Mouse (Mus musculus): Measurements from ENCODE around the gene Ap4m1. TPM values are rescaled to one million over a fixed set of nuclear protein-coding genes. Genes with fewer than 3 reads are reported as not detected.
A peak's percentile ranks its signal among the peaks of the same experiment; 100 is the strongest.

Gene Ap4m1
- 22.8 and 26.2 TPM in 2 replicates for polyA plus RNA-seq (2015; fragmentation: Nextera tagmentation; extraction: Ambion mirVana)

DNA sequence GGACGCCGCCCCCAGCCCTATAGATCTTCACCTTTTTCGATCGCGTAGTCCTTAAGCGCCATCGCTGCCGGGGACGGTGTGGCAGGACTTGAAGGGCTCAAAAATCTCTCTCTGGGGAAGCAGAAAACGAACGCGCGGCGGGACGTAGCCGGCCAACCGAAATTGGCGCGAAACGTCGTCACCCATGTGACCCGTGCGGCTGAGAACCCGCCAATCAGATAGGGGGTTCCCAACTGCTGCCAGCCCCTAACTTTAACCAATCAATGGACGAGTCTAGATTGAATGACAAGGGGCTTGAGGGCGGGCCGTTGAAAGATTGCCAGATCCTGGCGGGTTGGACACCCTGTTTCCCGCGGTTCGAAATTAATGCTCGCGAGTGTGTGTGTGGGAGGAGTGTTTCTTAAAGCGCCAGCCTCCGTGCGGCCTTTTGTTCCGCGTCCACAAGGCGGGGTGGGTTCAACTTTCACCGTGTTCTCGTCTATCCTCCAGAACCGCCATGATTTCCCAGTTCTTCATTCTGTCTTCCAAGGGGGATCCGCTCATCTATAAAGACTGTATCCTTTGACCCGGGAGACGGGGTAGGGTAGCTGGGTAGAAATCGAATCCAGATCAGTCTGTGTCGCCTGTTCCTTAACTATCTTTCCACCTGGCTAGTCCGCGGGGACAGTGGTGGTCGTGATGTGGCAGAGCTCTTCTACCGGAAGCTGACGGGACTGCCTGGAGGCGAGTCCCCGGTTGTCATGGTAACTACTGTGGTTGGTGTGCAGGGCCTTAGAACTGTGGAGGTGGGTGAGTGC, at the start of gene Ap4m1, which contains the start of gene Mcm7:
TSS of gene Ap4m1 (plus strand) at position 308 of the 797 bp plus-strand sequence.
TSS of gene Mcm7 (minus strand) at position 728 of the 797 bp plus-strand sequence.
- Histone ChIP-seq H3K4me3 (peak within 1 kb of the TSS; percentile 82), H3K4me2 (peak within 1 kb of the TSS; percentile 80), H3K4me1 (peaks cover 23% of the 10 kb centered on the region), H3K27me3 (no peaks in the 10 kb centered on the region), H3K36me3 (peaks cover 59% of the 10 kb centered on the region), H3K9me3 (no peaks in the 10 kb centered on the region), H3K9ac (peak within 1 kb of the TSS; percentile 88), H3K27ac (peak within 1 kb of the TSS; percentile 97)
- peak; percentile 94 for ATAC-seq (ENCODE audit: borderline replicate concordance, extremely low read depth, low FRiP score, low TSS enrichment)
- under 1% methylated on average over 54 of the region's 54 CpGs for WGBS

DNA sequence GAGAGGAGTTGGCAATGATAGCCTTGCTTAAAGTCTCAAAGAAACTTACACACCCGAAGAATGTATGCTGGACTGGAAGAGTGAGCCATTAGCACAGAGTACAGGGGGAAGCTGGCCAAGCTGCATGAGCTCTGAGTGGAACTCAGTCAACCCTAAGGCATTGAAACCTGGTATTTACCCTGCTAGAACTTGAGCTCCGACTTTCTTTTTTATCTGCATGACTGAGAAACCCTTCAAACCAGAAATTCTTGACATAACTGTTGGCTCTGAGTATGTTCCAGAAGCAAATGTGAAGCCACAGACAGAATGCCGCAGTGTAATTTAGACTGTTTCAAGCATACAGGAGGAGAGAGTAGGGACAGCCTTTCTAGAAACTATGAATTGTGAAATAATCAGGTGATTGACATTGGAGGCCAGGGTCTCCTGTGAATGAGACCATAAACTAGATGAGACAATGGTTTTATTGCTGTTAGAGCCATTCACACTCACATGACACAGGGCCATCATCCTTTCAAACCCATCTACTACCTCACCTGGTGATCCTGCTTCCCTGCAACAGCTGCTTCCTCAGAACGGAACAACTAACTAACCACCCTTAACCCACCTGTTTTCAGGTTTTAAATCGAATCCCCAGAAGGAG, 39.3 kb upstream of the Ap4m1 start:
- peaks cover 69% of the 10 kb centered on the region for H3K36me3 ChIP-seq
- no peaks in the 10 kb centered on the region for H3K4me1 ChIP-seq
- no peak overlapping the region for H3K4me2 ChIP-seq
- H3K9me3 ChIP-seq, result no peaks in the 10 kb centered on the region
- no peak overlapping the region for H3K4me3 ChIP-seq
- no peak overlapping the region for H3K27ac ChIP-seq
- no peaks in the 10 kb centered on the region for H3K27me3 ChIP-seq
- no peak overlapping the region for H3K9ac ChIP-seq
- 83% methylated on average over 5 of the region's 5 CpGs for WGBS
- ATAC-seq (ENCODE audit: borderline replicate concordance, extremely low read depth, low FRiP score, low TSS enrichment), result no peak

DNA sequence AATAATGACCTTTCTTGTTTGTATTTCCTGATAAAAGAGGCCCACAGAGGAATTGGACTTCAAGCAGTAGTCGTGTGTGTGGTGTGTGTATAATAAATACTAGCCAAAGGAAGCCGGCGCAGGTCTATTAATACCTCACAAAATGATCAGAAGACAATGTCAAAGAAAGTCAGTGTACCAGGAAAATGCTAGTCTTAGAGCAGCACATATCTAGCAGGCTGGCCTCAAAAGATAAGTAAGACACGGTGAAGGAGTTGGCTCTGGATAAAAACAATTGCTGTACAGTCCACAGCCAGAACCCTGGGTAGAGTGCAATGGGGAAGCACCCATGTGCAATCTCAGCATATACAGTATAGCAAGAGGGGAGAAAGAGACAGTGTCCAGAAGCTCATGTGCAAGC, 34.5 kb upstream of the Ap4m1 start:
- H3K4me1 ChIP-seq, result no peaks in the 10 kb centered on the region
- no peaks in the 10 kb centered on the region for H3K27me3 ChIP-seq
- 39% methylated on average over 4 of the region's 4 CpGs for WGBS
- ATAC-seq (ENCODE audit: borderline replicate concordance, extremely low read depth, low FRiP score, low TSS enrichment), result no peak
- no peak overlapping the region for H3K4me2 ChIP-seq
- no peak overlapping the region for H3K27ac ChIP-seq
- H3K36me3 ChIP-seq, result peaks cover 30% of the 10 kb centered on the region
- H3K9me3 ChIP-seq, result no peaks in the 10 kb centered on the region
- H3K4me3 ChIP-seq, result no peak overlapping the region
- no peak overlapping the region for H3K9ac ChIP-seq

DNA sequence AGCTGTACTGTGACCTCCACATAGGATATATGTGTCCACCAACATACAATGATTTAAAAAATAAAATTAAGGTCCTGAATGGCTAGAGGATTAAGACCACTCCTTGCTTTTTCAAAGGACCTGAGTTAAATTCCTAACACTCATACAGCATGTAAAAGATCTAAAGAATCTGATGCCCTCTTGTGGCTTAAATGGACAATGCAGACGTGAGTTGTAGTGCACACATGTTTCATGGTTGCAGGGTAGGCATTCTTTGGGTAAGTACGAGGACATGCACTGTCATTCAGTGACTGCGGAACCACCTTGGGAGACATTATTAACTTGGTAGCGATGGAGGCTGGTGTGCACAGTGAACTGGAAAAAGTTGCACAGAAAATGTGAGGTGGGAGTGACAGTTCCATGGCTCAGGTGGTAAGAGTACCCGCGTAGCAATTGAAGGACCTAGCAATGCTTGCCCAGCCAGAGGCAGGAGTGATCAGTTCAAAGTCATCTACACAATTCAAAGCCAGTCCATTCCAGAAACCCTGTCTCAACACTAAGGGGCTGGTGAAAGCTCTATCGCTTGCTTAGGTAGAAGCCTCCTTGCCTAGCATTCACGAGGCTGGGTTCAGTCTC, 33.8 kb upstream of the Ap4m1 start:
- WGBS, result 51% methylated on average over 8 of the region's 8 CpGs
- Histone ChIP-seq H3K4me1 (no peaks in the 10 kb centered on the region), H3K9ac (no peak overlapping the region), H3K36me3 (peaks cover 23% of the 10 kb centered on the region), H3K4me2 (no peak overlapping the region), H3K27me3 (no peaks in the 10 kb centered on the region), H3K9me3 (no peaks in the 10 kb centered on the region), H3K27ac (no peak overlapping the region), H3K4me3 (no peak overlapping the region)
- ATAC-seq (ENCODE audit: borderline replicate concordance, extremely low read depth, low FRiP score, low TSS enrichment), result no peak

DNA sequence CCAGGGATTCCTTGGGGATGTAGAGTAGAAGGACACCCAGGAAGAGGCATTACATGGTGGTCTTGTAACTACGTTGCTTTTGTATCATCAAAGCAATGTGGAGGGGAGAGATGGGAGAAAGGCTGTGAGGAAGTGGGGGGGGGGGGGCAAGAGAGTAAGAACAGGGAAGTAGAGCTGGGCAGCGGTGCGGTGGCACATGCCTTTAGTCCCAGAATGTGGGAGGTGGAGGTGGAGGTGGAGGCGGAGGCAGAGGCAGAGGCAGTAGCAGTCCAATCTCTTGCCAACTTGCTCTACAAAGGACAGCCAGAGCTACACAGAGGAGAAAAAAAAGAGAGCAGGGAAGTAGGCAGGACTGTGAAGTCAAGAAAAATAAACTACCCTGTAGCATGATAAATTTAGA, 33.2 kb upstream of the Ap4m1 start:
- no peak overlapping the region for H3K27ac ChIP-seq
- H3K4me2 ChIP-seq, result no peak overlapping the region
- H3K9me3 ChIP-seq, result no peaks in the 10 kb centered on the region
- ATAC-seq (ENCODE audit: borderline replicate concordance, extremely low read depth, low FRiP score, low TSS enrichment), result no peak
- WGBS, result 73% methylated on average over 4 of the region's 4 CpGs
- H3K36me3 ChIP-seq, result peaks cover 21% of the 10 kb centered on the region
- no peak overlapping the region for H3K4me3 ChIP-seq
- no peaks in the 10 kb centered on the region for H3K27me3 ChIP-seq
- no peaks in the 10 kb centered on the region for H3K4me1 ChIP-seq
- no peak overlapping the region for H3K9ac ChIP-seq

DNA sequence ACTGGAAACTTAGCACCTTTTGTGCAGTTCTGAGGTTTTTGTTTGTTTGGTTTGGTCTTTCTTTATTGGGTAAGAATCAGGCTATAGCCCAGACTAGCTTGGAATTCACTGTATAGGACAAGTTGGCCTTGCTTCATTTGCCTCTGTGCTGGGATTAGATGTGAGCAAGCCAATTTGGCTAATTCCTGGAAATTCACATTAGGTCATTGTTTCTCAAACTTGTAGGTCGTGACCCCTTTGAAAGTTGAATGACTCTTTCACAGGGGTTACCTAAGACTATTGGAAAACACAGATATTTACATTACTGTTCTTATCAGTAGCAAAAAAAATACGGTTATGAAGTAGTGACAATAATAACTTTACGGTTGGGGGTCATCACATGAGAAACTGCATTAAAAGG, 17.4 kb upstream of the Ap4m1 start:
- WGBS, result 59% methylated on average over 3 of the region's 3 CpGs
- H3K4me1 ChIP-seq, result peaks cover 10% of the 10 kb centered on the region
- H3K9ac ChIP-seq, result peak overlapping the region; percentile 82
- ATAC-seq (ENCODE audit: borderline replicate concordance, extremely low read depth, low FRiP score, low TSS enrichment), result no peak
- no peaks in the 10 kb centered on the region for H3K9me3 ChIP-seq
- H3K36me3 ChIP-seq, result peaks cover 28% of the 10 kb centered on the region
- peak overlapping the region; percentile 66 for H3K4me3 ChIP-seq
- no peaks in the 10 kb centered on the region for H3K27me3 ChIP-seq
- no peak overlapping the region for H3K27ac ChIP-seq
- peak overlapping the region; percentile 66 for H3K4me2 ChIP-seq

DNA sequence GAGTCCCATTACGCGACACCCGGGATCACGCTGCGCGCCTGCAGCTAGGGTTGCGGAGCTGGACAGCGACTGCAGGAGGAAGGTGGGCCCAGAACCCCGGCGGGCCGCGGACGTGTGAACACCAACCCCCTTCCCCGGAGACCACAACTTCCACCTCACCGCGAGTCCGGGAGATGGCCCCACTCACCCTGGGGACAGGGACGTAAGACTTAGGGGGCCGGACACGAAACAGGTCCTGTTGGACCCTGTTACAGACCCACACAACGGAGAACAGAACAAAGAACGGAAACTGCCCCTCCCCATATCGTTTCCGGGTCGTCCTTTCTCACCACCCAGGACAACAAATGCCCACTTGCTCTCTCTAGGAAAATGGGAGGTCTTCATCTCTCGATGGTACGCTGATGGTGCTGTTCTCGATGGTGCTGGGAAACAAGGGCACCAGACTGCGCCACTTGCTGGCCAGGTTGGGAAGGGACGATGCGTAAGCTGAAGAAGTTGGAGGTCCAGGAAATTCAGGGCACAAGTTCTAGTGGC, 16.3 kb upstream of the Ap4m1 start, which contains the start of gene Zfp113:
TSS of gene Zfp113 (minus strand) at position 302 of the 534 bp plus-strand sequence.
- H3K4me3 ChIP-seq, result peak within 1 kb of the TSS; percentile 66
- no peaks in the 10 kb centered on the region for H3K9me3 ChIP-seq
- WGBS, result under 1% methylated on average over 31 of the region's 31 CpGs
- peak within 1 kb of the TSS; percentile 87 for H3K27ac ChIP-seq
- ATAC-seq (ENCODE audit: borderline replicate concordance, extremely low read depth, low FRiP score, low TSS enrichment), result peak; percentile 94
- peaks cover 13% of the 10 kb centered on the region for H3K4me1 ChIP-seq
- no peaks in the 10 kb centered on the region for H3K27me3 ChIP-seq
- H3K4me2 ChIP-seq, result peak within 1 kb of the TSS; percentile 66
- peak within 1 kb of the TSS; percentile 82 for H3K9ac ChIP-seq
- H3K36me3 ChIP-seq, result peaks cover 23% of the 10 kb centered on the region

DNA sequence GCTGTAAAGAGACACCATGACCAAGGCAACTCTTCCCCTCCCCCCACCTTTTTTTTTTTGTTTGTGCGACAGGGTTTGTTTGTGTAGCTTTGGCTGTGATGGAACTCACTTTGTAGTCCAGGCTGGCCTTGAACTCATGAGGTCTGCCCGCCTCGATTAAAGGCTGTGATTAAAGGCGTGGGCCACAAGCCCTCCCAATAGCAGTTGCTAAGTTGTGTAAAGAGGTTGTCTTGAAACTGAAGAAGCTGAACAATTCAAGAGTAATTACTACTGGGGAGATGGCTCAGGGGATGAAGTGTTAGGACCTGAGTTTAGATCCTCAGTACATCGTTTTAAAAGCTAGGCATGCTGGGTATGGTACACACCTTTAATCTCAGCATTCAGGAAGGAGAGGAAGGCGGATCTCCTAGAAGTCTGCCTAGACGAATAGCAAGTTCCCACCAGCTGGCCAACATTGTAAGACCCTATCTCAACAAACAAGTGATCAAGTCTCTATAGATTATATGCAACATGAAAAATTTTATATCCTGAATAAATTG, 11.5 kb upstream of the Ap4m1 start:
- no peaks in the 10 kb centered on the region for H3K9me3 ChIP-seq
- H3K27me3 ChIP-seq, result no peaks in the 10 kb centered on the region
- ATAC-seq (ENCODE audit: borderline replicate concordance, extremely low read depth, low FRiP score, low TSS enrichment), result no peak
- peaks cover 27% of the 10 kb centered on the region for H3K36me3 ChIP-seq
- peak overlapping the region; percentile 32 for H3K27ac ChIP-seq
- peak overlapping the region; percentile 88; the same call in 1 of the 2 replicates for H3K9ac ChIP-seq
- H3K4me3 ChIP-seq, result peak overlapping the region; percentile 67
- peak overlapping the region; percentile 72 for H3K4me2 ChIP-seq
- WGBS, result 54% methylated on average over 7 of the region's 7 CpGs
- peaks cover 15% of the 10 kb centered on the region for H3K4me1 ChIP-seq

DNA sequence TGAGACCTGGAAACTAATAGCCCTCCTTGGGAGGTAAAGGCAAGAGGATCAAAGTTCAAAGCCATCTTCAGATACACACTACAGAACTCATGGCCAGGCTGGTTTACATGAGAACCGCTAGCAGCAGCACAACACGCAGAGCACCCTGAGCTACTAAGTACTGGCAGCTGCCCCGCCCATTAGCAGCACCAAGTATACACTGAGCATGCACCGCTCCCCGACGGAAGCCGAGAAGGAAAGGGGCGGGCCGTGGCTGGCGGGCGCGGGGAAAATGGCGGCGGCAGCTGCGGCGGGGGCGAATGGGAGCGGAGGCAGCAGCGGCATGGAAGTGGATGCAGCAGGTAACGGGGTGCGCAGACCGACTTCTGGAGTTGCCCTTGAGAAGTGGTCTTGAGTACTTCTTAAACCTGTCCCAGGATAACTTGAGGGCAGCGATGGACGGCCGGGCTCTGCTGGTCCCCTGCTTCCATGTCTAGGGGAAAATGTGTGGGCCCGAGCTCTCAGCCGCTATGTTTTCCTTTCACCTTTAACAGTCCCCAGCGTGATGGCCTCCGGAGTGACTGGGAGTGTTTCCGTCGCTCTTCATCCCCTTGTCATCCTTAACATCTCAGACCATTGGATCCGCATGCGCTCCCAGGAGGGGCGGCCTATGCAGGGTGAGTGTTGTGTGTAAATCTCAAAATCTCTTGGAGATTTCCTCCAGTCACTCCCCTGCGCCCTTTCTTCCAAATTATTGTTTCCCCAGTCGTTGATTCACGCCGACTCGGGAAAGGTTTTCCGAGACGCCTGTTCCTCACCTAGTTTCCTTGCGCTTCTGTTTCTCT, 10.7 kb upstream of the Ap4m1 start, which contains the start of gene Cops6:
TSS of gene Cops6 (plus strand) at position 230 of the 824 bp plus-strand sequence.
- peaks cover 15% of the 10 kb centered on the region for H3K4me1 ChIP-seq
- H3K9me3 ChIP-seq, result no peaks in the 10 kb centered on the region
- peak; percentile 96 for ATAC-seq (ENCODE audit: borderline replicate concordance, extremely low read depth, low FRiP score, low TSS enrichment)
- peak within 1 kb of the TSS; percentile 72 for H3K4me2 ChIP-seq
- H3K27me3 ChIP-seq, result no peaks in the 10 kb centered on the region
- peaks cover 35% of the 10 kb centered on the region for H3K36me3 ChIP-seq
- H3K27ac ChIP-seq, result peak within 1 kb of the TSS; percentile 71
- peak within 1 kb of the TSS; percentile 67 for H3K4me3 ChIP-seq
- under 1% methylated on average over 42 of the region's 42 CpGs for WGBS
- H3K9ac ChIP-seq, result peak within 1 kb of the TSS; percentile 88

DNA sequence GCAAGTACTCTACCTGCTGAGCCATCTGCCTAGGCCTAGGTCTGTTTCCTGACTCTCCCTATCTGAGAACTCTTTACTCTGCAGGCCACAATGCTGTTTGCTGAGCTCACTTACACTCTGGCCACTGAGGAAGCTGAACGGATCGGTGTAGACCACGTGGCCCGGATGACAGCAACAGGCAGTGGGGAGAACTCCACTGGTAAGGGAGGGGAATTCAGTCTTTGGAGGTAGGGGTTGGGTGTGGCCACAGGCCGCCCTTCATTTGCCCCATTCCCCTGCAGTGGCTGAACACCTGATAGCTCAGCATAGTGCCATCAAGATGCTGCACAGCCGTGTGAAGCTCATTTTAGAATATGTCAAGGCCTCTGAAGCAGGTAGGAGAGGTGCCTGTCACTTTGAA, 8.8 kb upstream of the Ap4m1 start:
- peaks cover 15% of the 10 kb centered on the region for H3K4me1 ChIP-seq
- no peak for ATAC-seq (ENCODE audit: borderline replicate concordance, extremely low read depth, low FRiP score, low TSS enrichment)
- WGBS, result 57% methylated on average over 6 of the region's 6 CpGs
- H3K4me3 ChIP-seq, result no peak overlapping the region
- H3K9me3 ChIP-seq, result no peaks in the 10 kb centered on the region
- no peak overlapping the region for H3K9ac ChIP-seq
- no peaks in the 10 kb centered on the region for H3K27me3 ChIP-seq
- H3K4me2 ChIP-seq, result no peak overlapping the region
- H3K27ac ChIP-seq, result no peak overlapping the region
- peaks cover 55% of the 10 kb centered on the region for H3K36me3 ChIP-seq

DNA sequence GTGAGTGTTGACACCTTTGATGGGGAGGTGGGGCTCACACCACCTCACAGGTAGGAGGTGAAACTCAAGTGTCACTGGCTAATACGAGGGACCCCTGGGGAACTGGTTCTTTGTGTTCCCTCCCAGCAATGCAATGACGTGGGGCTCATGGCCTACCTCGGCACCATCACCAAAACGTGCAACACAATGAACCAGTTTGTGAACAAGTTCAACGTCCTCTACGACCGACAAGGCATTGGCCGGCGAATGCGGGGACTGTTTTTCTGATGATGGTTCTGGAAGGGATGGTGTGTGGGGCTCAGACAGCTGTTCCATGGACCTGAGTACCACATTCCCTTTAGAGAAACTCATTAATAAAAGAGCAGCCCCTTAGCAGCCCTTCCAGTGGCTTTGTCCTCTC, 8.2 kb upstream of the Ap4m1 start:
- no peak overlapping the region for H3K9ac ChIP-seq
- H3K4me1 ChIP-seq, result peaks cover 15% of the 10 kb centered on the region
- 59% methylated on average over 10 of the region's 10 CpGs for WGBS
- peaks cover 61% of the 10 kb centered on the region for H3K36me3 ChIP-seq
- no peaks in the 10 kb centered on the region for H3K9me3 ChIP-seq
- no peak overlapping the region for H3K27ac ChIP-seq
- no peak overlapping the region for H3K4me2 ChIP-seq
- H3K4me3 ChIP-seq, result no peak overlapping the region
- H3K27me3 ChIP-seq, result no peaks in the 10 kb centered on the region
- ATAC-seq (ENCODE audit: borderline replicate concordance, extremely low read depth, low FRiP score, low TSS enrichment), result no peak

All from lung, embryonic 15.5 days (tissue).